Mouse (Mus musculus): ENCODE results near the gene Prr22.

Prr22 gene

DNA sequence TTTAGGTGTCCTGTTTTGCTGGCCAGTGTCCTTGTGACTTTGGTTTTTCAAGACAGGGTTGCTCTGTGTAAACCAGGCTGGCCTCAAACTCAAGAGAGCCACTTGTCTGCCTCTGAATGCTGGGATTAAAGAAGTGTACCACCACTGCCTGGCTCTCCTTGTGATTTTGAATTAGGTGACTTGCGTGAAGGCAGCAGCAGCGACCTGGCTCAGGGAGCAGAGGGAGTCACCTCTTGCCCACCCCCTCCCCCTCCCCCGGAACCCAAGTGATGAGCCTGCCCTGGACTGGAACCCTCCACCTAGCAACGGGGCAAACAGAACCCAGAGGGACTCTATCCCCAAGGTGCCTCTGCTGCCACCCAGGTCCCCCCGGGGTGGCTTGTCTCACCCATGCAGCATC lies at the start of gene Prr22:
Prr22 (plus strand) TSS at position 301 of the 400 bp plus-strand sequence.
- DNase-seq, result no peak

- no peak for DNase-seq
Observed at GRCm38 (mm10) chr17:56722441-56722840, 47.6 kb upstream of the Prr22 start.

GRCm38 (mm10) chr17:56723419-56724161 lies 46.5 kb upstream of the Prr22 start:
- DNase-seq, result no peak

DNA sequence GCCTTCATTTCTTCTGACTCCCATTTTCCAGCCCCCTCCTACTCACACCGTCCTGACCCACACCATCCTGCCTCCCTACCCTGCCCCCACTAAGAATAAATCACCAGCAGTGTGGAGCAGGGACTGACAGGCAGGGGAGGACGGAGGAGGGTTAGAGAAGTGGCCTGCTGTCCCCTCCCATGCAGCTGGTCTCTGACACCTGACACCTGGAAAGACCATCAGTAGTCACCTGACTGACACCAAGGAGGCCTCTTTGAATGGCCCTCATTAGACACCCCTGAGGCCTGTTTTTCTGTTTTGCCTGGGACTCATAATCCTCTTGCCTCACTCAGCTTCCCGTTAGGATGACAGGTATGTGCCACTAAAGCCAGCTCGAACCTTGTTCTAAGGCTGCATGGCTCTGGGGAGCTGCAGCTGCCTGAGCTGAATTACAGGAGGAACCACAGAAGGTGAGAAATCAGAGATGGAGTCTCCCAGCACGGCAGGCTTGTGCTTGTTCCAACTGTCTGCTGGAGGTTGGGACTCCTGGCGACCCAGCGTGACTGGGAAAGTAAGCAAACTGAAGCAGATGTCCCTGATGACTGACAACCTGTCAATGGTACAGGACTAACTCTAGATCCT lies 42.9 kb upstream of the Prr22 start:
- DNase-seq, result peak in 1 of 2 experiments; percentile 15

DNA sequence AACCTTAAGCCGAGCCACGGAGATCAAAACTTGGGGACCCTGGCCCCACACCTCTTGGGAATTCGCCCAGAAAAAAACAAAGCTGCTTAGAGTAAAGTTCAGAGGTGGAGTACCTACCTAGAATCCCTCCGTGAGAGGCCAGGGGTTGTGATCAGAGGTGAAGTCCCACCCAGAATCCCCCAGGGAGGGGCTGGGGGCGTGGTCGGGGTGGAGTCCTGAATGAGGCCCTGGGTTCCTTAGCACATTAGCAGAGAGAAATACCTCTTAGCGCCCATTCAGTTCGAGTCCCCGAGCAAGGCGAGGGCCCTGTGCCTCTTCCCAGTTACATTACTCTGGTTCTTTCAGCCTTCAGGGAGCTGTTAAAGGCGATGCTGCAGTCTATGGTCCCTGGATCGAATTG lies 42.4 kb upstream of the Prr22 start:
- DNase-seq, result no peak

DNA sequence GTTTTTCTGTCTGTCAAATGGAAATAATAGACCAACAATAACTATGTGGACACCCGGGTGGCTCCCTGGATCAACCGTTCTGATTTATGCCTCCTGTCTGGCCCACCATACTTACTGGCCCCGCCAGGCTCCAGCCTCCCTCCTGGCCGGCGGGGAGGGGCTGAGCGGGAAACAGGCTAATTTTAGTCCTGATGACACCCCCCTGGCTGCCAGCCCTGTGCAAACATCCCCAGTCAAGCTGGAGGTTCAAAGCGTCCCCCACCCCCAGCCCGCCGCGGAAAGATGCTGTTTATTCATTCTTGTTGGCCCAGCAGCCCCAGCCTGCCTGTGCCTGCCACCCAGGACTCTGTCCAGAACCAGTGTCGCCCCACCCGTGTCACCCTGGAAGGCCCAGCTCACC lies 41.9 kb upstream of the Prr22 start:
- DNase-seq, result peak in 1 of 2 experiments; percentile 9

DNA sequence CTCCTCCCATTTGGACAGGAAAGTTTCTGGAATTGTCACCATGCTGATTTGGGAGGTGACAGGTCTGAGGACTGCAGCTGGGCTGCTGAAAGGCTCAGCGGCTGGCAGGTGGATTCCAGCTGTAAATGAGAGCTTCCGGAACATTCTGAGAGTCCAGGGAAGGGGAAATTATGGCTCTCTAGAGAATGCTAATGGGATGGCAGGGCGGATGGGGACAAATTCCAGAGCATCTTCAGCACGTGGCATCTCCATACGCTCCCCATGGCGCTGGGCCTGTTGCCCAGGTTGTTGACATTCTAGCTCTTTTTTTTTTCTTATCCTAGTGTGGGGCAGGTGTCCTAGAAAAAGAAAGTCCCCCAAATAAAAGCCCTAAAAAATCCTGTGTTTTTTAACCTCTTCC lies 40.9 kb upstream of the Prr22 start:
- DNase-seq, result peak; percentile 40 to 57

DNA sequence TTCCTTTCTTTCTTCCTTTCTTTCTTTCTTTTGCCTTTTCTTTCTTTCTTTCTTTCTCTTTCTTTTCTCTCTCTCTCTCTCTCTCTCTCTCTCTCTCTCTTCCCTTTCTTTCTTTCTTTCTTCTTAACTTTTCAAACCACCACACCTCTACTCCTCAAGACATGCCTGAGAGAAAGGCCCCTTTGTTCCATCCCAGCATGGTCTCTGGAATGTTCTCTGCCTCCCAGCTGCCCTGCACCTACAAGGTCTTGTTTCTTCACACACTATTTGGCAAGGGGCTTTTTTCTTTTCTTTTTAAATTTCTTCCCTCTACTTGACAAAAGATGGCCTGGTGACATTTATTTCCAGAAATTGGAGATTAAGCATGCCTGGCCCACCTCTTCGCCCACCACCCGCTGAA lies 40.4 kb upstream of the Prr22 start:
- no peak for DNase-seq

GRCm38 (mm10) chr17:56736534-56736933 lies 33.5 kb upstream of the Prr22 start:
- no peak for DNase-seq

DNA sequence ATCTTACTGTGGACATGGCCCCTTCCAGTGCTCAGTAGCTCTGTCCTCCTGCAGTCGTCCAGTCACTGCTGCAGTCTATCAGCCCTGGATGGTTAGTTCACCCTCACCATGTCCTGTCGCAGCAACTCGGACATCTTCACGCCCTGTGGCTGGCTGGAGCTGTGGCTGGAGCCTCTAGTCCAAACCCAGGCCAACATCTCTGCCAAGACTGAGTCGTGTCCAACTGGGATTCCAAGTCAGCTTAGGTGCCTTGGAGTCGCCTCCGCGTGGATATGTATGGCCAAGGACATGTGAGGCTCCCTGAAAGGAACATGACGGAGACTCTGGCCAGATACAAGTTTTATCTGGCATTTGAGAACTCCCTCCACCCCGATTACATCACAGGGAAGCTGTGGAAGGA lies 31.8 kb upstream of the Prr22 start:
- no peak for DNase-seq

GRCm38 (mm10) chr17:56740118-56740787 lies 29.8 kb upstream of the Prr22 start:
- no peak for DNase-seq

GRCm38 (mm10) chr17:56740788-56741160 lies 29.3 kb upstream of the Prr22 start:
- DNase-seq, result no peak

- no peak for DNase-seq
Observed at GRCm38 (mm10) chr17:56744173-56744572, 25.9 kb upstream of the Prr22 start.

GRCm38 (mm10) chr17:56751404-56752072 lies 18.5 kb upstream of the Prr22 start:
- no peak for DNase-seq

GRCm38 (mm10) chr17:56753452-56753851 lies 16.6 kb upstream of the Prr22 start:
- DNase-seq, result no peak

- DNase-seq, result no peak
Observed at GRCm38 (mm10) chr17:56754271-56755185, 15.5 kb upstream of the Prr22 start.

DNA sequence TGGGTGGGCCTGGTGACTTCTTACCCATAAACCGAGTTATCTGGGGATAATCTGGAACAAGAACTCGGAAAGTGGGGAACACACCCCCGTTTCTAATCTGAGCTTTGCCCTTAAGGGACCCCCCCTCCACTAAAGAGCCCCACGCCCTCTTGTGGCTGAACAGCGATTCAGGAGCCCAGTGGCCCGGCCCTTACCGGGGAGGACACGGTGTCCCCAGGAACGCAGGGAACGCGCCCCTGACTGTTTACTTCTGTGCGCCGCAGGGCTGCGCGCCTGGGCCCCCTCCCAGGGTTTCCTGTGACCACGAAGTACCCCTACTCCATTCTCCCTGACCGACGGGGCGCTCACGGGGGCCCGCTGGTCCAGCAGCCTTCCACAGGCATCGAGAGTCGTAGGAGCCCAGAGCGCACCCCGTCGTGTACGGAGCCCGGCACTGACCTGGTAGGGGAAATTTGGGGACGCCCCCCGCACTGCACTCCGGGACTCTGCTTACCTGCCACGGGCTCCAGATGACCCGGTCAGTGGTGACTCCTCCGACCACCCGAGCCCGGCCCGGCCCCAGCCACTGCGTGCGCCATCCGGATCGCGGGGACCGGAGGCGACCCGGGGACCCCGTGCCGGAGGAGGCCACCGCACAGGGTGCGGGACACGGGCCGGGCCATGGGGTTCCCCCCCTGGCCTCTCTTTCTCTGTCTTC lies 13.2 kb upstream of the Prr22 start:
- no peak for DNase-seq

GRCm38 (mm10) chr17:56757416-56758123 lies 12.5 kb upstream of the Prr22 start, which contains the start of gene Nrtn:
Gene Nrtn (minus strand): TSS chr17:56757530.
- DNase-seq, result peak; percentile 48 to 61

GRCm38 (mm10) chr17:56758132-56758531 lies 11.9 kb upstream of the Prr22 start:
- DNase-seq, result peak; percentile 52 to 68

DNA sequence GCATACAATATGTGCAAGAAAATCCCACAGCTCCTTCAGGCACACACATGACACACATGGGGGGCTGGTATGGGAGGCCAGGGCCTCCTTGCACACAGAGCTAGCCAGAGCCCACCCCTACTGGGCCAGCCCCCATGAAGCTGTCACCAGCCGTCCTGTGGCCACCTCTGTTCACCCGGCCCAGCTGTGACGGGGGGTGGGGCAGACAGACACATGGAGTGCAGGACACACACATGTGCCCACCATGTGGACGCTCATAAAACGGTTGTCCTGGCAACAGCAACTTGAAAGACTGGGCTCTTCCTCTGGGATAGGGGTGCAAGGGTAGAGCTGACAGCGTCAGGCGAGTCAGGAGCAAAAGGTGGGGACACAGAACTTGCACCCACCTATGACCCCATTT lies 10.8 kb upstream of the Prr22 start:
- no peak for DNase-seq

- DNase-seq, result peak in 1 of 2 experiments; percentile 34
Observed at GRCm38 (mm10) chr17:56761077-56761476, 9.0 kb upstream of the Prr22 start.

Data from cerebellum, adult 18-20 months (tissue).